Mouse (Mus musculus) mouse trophoblast stem cell (cell line): Measurements from ENCODE around the gene Tmem259.

Experiments used
- in situ Hi-C, 2 experiments: fragments of 300-500 bp; cut with MseI, MboI; formaldehyde crosslinking; loops; 2 replicates in 1 of 2; 3 replicates in 1 of 2; pipeline ENCODE4 v1.15.1; 2025

Gene Tmem259

DNA sequence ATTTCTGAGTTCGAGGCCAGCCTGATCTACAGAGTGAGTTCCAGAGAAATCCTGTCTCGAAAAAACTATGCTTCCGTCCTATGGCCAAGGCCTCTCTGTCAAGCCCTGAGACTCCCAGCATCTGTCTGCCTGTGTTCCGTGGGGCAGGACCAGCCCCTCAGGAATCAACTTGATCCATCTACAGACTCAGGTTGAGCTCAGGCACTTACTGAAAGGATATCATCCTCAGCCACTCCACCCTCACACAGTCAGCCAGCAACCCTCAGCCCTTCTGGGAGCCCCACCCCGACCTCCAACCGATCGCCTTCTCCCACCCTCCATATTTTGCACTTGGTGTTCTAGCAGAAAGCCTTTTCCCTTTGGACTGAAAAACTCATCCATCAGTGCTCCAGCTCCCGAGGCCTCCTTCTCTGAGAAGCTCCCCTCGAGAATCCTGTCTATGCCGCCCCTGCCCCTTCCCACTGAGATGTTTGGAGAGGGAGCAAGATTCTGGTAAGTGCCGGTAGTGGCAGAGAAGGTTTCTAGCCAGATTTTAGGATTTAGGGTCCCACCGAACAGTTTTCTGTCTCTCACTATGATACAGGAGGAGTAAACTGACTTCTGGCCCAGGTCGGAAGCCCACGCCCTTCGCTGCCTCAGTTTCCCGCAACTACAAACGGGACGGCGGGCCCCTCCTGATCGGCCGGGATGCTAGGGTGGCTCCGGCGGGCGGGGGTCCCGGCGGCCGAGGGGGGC, 3.8 kb upstream of the Tmem259 start:
- in situ Hi-C loops, result no loop called here

GRCm38 (mm10) chr10:79986963-79987362, 2.8 kb upstream of the Tmem259 start:
- in situ Hi-C loops, result no loop called here

DNA sequence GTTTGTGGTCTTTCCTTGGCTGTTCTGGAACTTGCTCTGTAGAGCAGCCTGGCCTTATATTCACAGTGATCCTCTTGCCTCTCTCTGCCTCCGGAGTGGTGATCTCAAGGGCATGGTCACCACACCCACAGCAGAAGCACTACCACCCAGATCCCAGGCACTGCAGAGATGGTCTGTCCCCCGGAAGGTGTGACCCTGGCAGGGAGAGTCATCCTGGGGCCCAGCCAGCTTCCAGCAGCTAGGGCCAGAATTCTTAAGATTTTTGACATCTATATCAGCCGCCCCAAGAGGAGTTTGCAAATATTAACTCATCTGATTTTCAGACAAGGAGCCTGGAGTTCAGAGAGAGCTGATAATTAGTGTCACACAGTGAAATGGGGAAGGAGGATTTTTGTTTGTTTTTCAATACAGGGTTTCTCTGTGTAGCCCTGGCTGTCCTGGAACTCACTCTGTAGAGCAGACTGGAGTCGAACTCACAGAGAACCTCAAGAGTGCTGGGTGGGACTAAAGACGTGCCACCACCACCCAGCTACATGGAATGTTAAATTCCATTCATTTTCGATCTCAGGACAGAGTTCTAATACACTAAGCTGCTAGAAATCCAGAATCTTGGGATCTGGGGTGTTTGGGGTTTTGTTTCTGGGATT, 2.2 kb upstream of the Tmem259 start:
- in situ Hi-C loops, result no loop called here

GRCm38 (mm10) chr10:79985334-79986231, 1.5 kb upstream of the Tmem259 start:
- in situ Hi-C loops, result no loop called here

DNA sequence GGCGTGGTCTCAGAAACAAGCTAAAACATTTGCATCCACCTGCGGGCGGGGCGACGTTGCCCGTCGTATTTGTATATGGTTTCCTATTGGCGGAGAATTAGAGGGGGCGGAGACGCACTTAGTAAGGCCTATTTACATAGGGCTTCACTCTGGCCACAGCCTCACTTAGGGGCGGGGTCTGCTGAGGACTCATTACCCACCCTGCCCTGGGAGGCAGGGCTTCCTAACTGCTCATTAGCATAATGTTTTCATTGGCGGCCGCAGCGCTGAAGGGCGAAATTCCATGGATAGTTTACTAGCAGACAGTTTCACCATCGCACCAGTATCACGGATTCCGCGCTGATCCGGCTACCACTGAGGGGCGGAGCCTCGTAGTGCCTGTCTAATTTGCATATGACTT, 741 bp upstream of the Tmem259 start:
- in situ Hi-C loops, result no loop called here

- in situ Hi-C loops, result no loop called here
These were observed 460 bp downstream of the Tmem259 start for GRCm38 (mm10) chr10:79983670-79984069.

GRCm38 (mm10) chr10:79983205-79983604, 925 bp downstream of the Tmem259 start:
- in situ Hi-C loops, result no loop called here

GRCm38 (mm10) chr10:79979401-79980155, 4.6 kb downstream of the Tmem259 start:
- in situ Hi-C loops, result no loop called here

DNA sequence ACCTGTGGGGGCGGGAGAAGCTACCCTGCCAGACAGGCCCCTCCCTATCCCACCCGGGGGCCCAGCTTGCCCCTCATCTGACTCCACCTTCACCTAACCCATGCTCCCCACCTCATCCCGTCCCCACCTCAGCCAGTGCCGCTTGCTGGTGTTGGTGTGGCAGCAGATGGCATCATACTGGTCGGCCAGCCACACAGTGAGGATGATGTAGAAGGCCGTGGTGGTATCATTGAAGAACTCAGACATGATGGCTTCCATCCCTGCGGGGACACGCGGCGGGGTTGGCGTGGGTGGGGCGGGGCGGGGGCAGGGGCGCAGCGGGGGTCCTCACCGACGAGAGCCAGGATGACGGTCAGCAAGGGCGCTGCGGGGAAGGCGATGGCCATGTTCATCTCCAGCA, 6.1 kb downstream of the Tmem259 start:
- in situ Hi-C loops, result no loop called here

- in situ Hi-C loops, result no loop called here
These were observed 6.8 kb downstream of the Tmem259 start for GRCm38 (mm10) chr10:79977324-79977723.

DNA sequence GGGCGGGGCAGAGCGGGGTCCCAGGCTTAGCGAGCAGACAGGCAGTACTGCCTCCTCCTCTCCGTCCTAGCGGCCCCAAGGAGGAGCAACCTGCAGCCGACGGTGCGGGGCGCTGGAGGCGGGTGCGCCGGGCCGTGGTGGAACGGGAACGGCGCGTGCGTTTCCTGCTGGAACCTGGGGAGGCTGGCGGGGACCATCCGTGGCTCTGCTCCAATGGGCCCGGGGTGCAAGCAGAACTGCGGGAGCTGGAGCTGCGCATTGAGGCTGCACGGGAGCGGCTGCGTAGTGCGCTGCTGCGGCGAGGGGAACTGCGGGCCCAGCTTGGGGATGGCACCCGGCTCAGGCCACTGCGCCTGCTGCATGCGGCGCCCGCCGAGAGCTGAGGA, 7.4 kb downstream of the Tmem259 start:
- in situ Hi-C loops, result no loop called here

DNA sequence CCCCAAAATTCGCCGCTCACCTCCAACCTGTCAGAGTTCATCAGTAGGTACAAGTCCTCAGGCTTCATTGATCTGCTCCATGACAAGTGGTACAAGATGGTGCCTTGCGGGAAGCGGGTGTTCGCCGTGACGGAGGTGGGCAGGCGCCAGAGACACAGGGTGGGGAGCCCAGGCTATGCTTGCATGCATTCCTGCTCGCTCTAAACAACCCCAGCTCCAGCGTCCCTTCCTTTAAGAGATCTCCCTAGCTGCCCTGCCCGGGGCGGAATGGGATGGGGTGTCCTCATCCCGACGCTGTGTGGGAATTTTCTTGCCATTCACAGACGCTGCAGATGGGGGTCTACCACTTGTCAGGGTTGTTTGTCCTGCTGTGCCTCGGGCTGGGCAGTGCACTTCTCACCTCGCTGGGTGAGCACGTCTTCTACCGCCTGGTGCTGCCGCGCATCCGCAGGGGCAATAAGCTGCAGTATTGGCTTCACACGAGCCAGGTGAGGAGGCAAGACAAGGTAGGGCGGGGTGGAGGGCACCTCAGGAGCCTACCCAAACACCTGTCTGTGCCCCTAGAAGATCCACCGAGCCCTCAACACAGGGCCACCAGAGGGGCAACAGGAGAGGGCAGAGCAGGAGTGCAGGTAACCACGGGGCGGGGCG, 7.9 kb downstream of the Tmem259 start:
- in situ Hi-C loops, result no loop called here

GRCm38 (mm10) chr10:79974668-79975067, 9.5 kb downstream of the Tmem259 start:
- in situ Hi-C loops, result no loop called here

DNA sequence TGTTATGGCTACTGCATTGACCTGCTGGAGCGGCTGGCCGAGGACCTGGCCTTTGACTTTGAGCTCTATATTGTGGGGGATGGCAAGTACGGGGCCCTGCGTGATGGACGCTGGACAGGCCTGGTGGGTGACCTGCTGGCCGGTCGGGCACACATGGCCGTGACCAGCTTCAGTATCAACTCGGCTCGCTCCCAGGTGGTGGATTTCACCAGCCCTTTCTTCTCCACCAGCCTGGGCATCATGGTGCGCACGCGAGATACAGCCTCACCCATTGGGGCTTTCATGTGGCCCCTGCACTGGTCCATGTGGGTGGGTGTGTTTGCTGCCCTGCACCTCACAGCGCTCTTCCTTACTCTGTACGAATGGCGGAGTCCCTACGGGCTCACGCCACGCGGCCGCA, 10.0 kb downstream of the Tmem259 start:
- in situ Hi-C loops, result no loop called here

GRCm38 (mm10) chr10:79972831-79973230, 11.3 kb downstream of the Tmem259 start:
- in situ Hi-C loops, result no loop called here

DNA sequence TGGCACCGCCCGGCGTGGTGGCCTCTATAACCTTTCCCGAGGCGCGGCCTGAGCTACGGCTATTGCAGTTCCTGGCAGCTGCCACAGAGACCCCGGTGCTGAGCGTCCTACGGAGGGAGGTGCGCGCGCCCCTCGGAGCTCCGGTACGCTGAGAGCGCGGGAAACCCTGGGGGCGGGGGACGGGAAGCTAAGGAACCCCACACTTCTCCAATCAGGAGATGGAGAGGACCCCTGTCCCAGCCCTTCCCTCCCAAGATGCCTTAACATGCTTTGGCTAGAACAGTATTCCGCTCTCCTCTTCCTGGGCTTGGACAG, 13.0 kb downstream of the Tmem259 start:
- in situ Hi-C loops, result no loop called here

DNA sequence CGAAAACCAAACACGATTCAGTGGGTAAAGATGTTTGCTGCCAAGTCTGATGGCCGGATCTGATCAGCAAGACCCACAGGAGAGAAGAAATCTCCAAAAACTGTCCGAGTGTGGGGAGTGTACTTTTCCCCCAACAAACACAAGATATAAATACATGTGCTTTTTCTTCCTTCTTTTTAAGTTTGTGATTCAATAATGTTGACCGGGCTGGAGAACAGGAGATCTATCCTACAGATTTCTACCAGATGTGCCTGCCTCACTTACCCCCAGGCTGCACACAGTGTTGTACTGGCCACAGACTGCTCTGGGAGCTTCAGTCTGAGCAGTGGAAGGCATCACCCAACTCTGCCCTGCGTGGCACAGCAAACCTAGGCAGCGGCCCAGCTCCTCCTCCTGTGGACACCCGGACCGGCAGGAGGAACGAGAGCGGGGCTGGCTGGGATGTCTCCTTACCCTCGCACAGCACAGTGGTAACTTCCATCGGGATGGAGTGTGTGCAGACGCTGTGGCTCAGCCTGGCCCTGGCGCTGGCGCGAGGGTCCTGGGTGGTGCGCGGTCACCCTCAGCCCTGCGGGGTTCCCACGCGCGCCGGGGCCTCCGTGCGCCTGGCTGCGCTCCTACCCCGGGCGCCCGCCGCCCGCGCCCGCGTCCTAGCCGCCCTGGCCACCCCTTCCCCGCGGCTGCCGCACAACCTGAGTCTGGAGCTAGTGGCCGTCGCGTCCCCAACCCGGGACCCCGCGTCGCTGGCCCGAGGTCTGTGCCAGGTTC, 13.5 kb downstream of the Tmem259 start, which contains the start of gene Grin3b:
Gene Grin3b (plus strand): TSS at position 301 of the 768 bp plus-strand sequence.
- in situ Hi-C loops, result no loop called here

GRCm38 (mm10) chr10:79969124-79969568, 15.0 kb downstream of the Tmem259 start:
- in situ Hi-C loops, result no loop called here

DNA sequence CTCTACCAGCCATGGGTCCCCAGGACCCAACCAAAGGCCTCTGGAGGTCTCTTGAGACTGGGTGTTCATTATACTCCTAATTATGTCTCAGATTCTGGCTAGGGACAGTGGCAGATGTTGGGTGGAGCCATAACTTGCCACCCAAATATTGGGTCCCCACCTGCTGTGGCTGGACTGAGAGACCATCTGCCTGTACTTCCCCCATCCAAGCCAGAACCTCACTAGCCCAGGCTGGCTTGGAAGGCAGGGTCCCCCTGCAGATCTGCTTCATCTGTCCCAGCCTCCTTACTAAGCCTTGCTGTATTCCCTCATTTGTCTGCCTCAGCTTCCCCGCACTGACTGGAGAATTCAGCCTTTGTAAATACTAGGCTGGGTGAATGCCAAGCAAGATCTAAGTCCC, 15.9 kb downstream of the Tmem259 start:
- in situ Hi-C loops, result no loop called here

DNA sequence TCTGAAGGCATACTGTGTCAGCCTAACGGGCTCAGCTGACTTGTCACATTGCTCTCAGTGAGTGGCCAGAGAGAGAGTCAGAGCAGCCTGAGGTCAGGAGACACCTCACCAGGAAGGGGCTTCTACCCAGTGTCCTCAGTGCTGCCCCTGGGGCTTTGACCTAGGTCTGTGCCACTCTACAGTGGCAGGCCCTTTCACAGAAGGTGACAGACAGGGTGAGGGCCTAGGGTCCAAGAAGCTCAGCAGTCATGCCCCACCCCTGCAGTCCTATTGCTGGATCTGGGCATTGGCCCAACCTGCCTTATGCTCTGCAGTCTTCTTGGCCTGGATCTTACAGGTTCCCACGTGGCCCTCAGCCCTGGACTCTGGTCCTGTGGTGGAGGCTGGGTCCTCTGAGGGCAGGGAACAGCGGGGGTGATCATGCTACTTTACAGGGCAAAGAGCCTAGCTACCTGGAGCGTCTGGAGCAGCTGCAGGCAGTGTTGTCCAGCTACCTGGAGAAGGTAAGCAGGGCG, 17.2 kb downstream of the Tmem259 start:
- in situ Hi-C loops, result no loop called here
